Mouse (Mus musculus): ENCODE measurements around the gene Srp72. TPM values are rescaled to one million over a fixed set of nuclear protein-coding genes. Genes with fewer than 3 reads are reported as not detected.
A peak's percentile ranks its signal among the peaks of the same experiment; 100 is the strongest.

The Srp72 gene
- total RNA-seq, 1 experiment: 67.0 TPM

- in situ Hi-C loops (cut with MboI; ENCODE audit: low sequenced_read_pairs in 2 of 2, unreplicated experiment in 2 of 2): no loop called here
- peak overlapping the region; percentile 92 for H3K9ac ChIP-seq (ENCODE audit: insufficient read depth, low read depth, low read length, poor library complexity, severe bottlenecking)
- peak overlapping the region; percentile 83 to 88 for H3K4me3 ChIP-seq (ENCODE audit: insufficient read depth in 1 of 2, low read depth in 1 of 2, low read length in 2 of 2, poor library complexity in 1 of 2, severe bottlenecking in 1 of 2)
- H3K4me1 ChIP-seq (ENCODE audit: control insufficient read depth in 2 of 2, insufficient read depth in 2 of 2, low read length in 2 of 2, poor library complexity in 1 of 2): peaks cover 3 to 8% of the 10 kb centered on the region in 2 experiments; a peak in 2 of 4 replicates
- H3K9me3 ChIP-seq (ENCODE audit: control insufficient read depth, insufficient read depth, low read depth, low read length): no peaks in the 10 kb centered on the region
- H3K36me3 ChIP-seq (ENCODE audit: control insufficient read depth, insufficient read depth, low read length, poor library complexity, severe bottlenecking): peaks cover 24% of the 10 kb centered on the region
- DNase-seq (ENCODE audit: low read depth, low spot score): peak; percentile 36
- peak overlapping the region; percentile 83; the same call in 1 of the 2 replicates for H3K27ac ChIP-seq (ENCODE audit: insufficient read depth, low read depth, low read length, poor library complexity, severe bottlenecking)
- TF ChIP-seq CHD2 (IDR thresholded peaks at IDR 0.05; ENCODE audit: low read depth, low read length) (no peak), MAFK (IDR thresholded peaks at IDR 0.05; ENCODE audit: insufficient read depth, low read depth, low read length) (no peak), ZC3H11A (IDR thresholded peaks at IDR 0.05; ENCODE audit: borderline replicate concordance, low read depth, low read length) (no peak), HCFC1 (IDR thresholded peaks at IDR 0.05; ENCODE audit: borderline replicate concordance, insufficient read depth, low read length) (no peak), ZNF384 (IDR thresholded peaks at IDR 0.05; ENCODE audit: low read depth, low read length) (no peak)
Measured at GRCm38 (mm10) chr5:76952112-76953040, 22.1 kb upstream of the Srp72 start.

- H3K9ac ChIP-seq (ENCODE audit: insufficient read depth, low read depth, low read length, poor library complexity, severe bottlenecking): peak overlapping the region; percentile 61; the same call in 1 of the 2 replicates
- no peak overlapping the region; the same call in 1 of the 2 replicates for H3K27ac ChIP-seq (ENCODE audit: insufficient read depth, low read depth, low read length, poor library complexity, severe bottlenecking)
- peaks cover 31% of the 10 kb centered on the region for H3K36me3 ChIP-seq (ENCODE audit: control insufficient read depth, insufficient read depth, low read length, poor library complexity, severe bottlenecking)
- peaks cover 3 to 9% of the 10 kb centered on the region in 2 experiments; a peak in 2 of 4 replicates for H3K4me1 ChIP-seq (ENCODE audit: control insufficient read depth in 2 of 2, insufficient read depth in 2 of 2, low read length in 2 of 2, poor library complexity in 1 of 2)
- in situ Hi-C loops (cut with MboI; ENCODE audit: low sequenced_read_pairs in 2 of 2, unreplicated experiment in 2 of 2): no loop called here
- no peak for TF ChIP-seq CHD2 (IDR thresholded peaks at IDR 0.05; ENCODE audit: low read depth, low read length)
- no peak for TF ChIP-seq ZNF384 (IDR thresholded peaks at IDR 0.05; ENCODE audit: low read depth, low read length)
- no peak for TF ChIP-seq HCFC1 (IDR thresholded peaks at IDR 0.05; ENCODE audit: borderline replicate concordance, insufficient read depth, low read length)
- no peak for TF ChIP-seq ZC3H11A (IDR thresholded peaks at IDR 0.05; ENCODE audit: borderline replicate concordance, low read depth, low read length)
- TF ChIP-seq MAFK (IDR thresholded peaks at IDR 0.05; ENCODE audit: insufficient read depth, low read depth, low read length): no peak
- no peak overlapping the region; a peak in 1 of 4 replicates for H3K4me3 ChIP-seq (ENCODE audit: insufficient read depth in 1 of 2, low read depth in 1 of 2, low read length in 2 of 2, poor library complexity in 1 of 2, severe bottlenecking in 1 of 2)
- H3K9me3 ChIP-seq (ENCODE audit: control insufficient read depth, insufficient read depth, low read depth, low read length): no peaks in the 10 kb centered on the region
- DNase-seq (ENCODE audit: low read depth, low spot score): no peak
Measured at GRCm38 (mm10) chr5:76953794-76954193, 20.7 kb upstream of the Srp72 start.

- TF ChIP-seq HCFC1 (IDR thresholded peaks at IDR 0.05; ENCODE audit: borderline replicate concordance, insufficient read depth, low read length) (no peak), MAFK (IDR thresholded peaks at IDR 0.05; ENCODE audit: insufficient read depth, low read depth, low read length) (no peak), ZC3H11A (IDR thresholded peaks at IDR 0.05; ENCODE audit: borderline replicate concordance, low read depth, low read length) (no peak), CHD2 (IDR thresholded peaks at IDR 0.05; ENCODE audit: low read depth, low read length) (no peak), ZNF384 (IDR thresholded peaks at IDR 0.05; ENCODE audit: low read depth, low read length) (no peak)
- peak overlapping the region; percentile 61; the same call in 1 of the 2 replicates for H3K9ac ChIP-seq (ENCODE audit: insufficient read depth, low read depth, low read length, poor library complexity, severe bottlenecking)
- H3K9me3 ChIP-seq (ENCODE audit: control insufficient read depth, insufficient read depth, low read depth, low read length): no peaks in the 10 kb centered on the region
- in situ Hi-C loops (cut with MboI; ENCODE audit: low sequenced_read_pairs in 2 of 2, unreplicated experiment in 2 of 2): no loop called here
- peaks cover 35% of the 10 kb centered on the region for H3K36me3 ChIP-seq (ENCODE audit: control insufficient read depth, insufficient read depth, low read length, poor library complexity, severe bottlenecking)
- H3K4me1 ChIP-seq (ENCODE audit: control insufficient read depth in 2 of 2, insufficient read depth in 2 of 2, low read length in 2 of 2, poor library complexity in 1 of 2): peaks cover 3 to 9% of the 10 kb centered on the region in 2 experiments; a peak in 2 of 4 replicates
- no peak for DNase-seq (ENCODE audit: low read depth, low spot score)
- H3K4me3 ChIP-seq (ENCODE audit: insufficient read depth in 1 of 2, low read depth in 1 of 2, low read length in 2 of 2, poor library complexity in 1 of 2, severe bottlenecking in 1 of 2): no peak overlapping the region; a peak in 1 of 4 replicates
- H3K27ac ChIP-seq (ENCODE audit: insufficient read depth, low read depth, low read length, poor library complexity, severe bottlenecking): no peak overlapping the region
Measured at GRCm38 (mm10) chr5:76954271-76954900, 20.1 kb upstream of the Srp72 start.

- Histone ChIP-seq H3K9me3 (ENCODE audit: control insufficient read depth, insufficient read depth, low read depth, low read length) (no peaks in the 10 kb centered on the region), H3K4me3 (ENCODE audit: insufficient read depth in 1 of 2, low read depth in 1 of 2, low read length in 2 of 2, poor library complexity in 1 of 2, severe bottlenecking in 1 of 2) (peak overlapping the region in 1 of 2 experiments; percentile 2; a peak in 1 of 4 replicates), H3K36me3 (ENCODE audit: control insufficient read depth, insufficient read depth, low read length, poor library complexity, severe bottlenecking) (peaks cover 44% of the 10 kb centered on the region), H3K4me1 (ENCODE audit: control insufficient read depth in 2 of 2, insufficient read depth in 2 of 2, low read length in 2 of 2, poor library complexity in 1 of 2) (peaks cover 3 to 9% of the 10 kb centered on the region in 2 experiments; a peak in 2 of 4 replicates), H3K9ac (ENCODE audit: insufficient read depth, low read depth, low read length, poor library complexity, severe bottlenecking) (peak overlapping the region; percentile 55; the same call in 1 of the 2 replicates), H3K27ac (ENCODE audit: insufficient read depth, low read depth, low read length, poor library complexity, severe bottlenecking) (peak overlapping the region; percentile 24; the same call in 1 of the 2 replicates)
- TF ChIP-seq HCFC1 (IDR thresholded peaks at IDR 0.05; ENCODE audit: borderline replicate concordance, insufficient read depth, low read length) (no peak), CHD2 (IDR thresholded peaks at IDR 0.05; ENCODE audit: low read depth, low read length) (no peak)
- no peak for DNase-seq (ENCODE audit: low read depth, low spot score)
- in situ Hi-C loops (cut with MboI; ENCODE audit: low sequenced_read_pairs in 2 of 2, unreplicated experiment in 2 of 2): no loop called here
Measured at GRCm38 (mm10) chr5:76955474-76955873, 19.0 kb upstream of the Srp72 start.

All from ES-E14 (cell line).